Mouse (Mus musculus) brain, embryonic 14.5 days (tissue): ENCODE measurements around the gene Snx27. TPM values are rescaled to one million over a fixed set of nuclear protein-coding genes. Genes with fewer than 3 reads are reported as not detected.

Experiments used
- DNase-seq: peaks from one replicate; pipeline ENCODE4 v3.0.0-alpha.2; 2011; ENCODE audit warnings: low read depth
- CTCF ChIP-seq: fragments of 200-500 bp; IDR thresholded peaks from 2 replicates; pipeline ENCODE4 v1.5.1; 2012; ENCODE audit warnings: inconsistent platforms, mild to moderate bottlenecking, moderate library complexity, borderline replicate concordance; ENCODE audit not compliant: insufficient read depth, insufficient read length; ENCODE audit errors: extremely low read depth
- POLR2A ChIP-seq: fragments of 200-500 bp; IDR thresholded peaks from 2 replicates; pipeline ENCODE4 v1.6.1; 2012; ENCODE audit warnings: mild to moderate bottlenecking, inconsistent platforms, borderline replicate concordance; ENCODE audit not compliant: poor library complexity, insufficient read depth, insufficient read length, severe bottlenecking; ENCODE audit errors: extremely low read depth
- polyA plus RNA-seq: library from polyadenylated mRNA; depleted of rRNA; stranded (reverse); fragments of >200 nt; gene quantifications from 2 replicates; pipeline ENCODE4 v1.2.3, GENCODE M21; 2012; rRNA removed

The Snx27 gene
- polyA plus RNA-seq, 1 experiment: 45.1 TPM

- TF ChIP-seq CTCF: no peak
- no peak for TF ChIP-seq POLR2A
These were observed 108.8 kb downstream of the Snx27 start for GRCm38 (mm10) chr3:94473567-94474232.

GRCm38 (mm10) chr3:94473115-94473505 lies 109.4 kb downstream of the Snx27 start:
- no peak for DNase-seq

More at GRCm38 (mm10) chr3:94473567-94474232, 108.8 kb downstream of the Snx27 start:
- no peak for DNase-seq

GRCm38 (mm10) chr3:94472447-94473114 lies 109.9 kb downstream of the Snx27 start:
- TF ChIP-seq POLR2A (no peak), CTCF (no peak)

More at GRCm38 (mm10) chr3:94473115-94473505, 109.4 kb downstream of the Snx27 start:
- TF ChIP-seq POLR2A: no peak
- no peak for TF ChIP-seq CTCF

GRCm38 (mm10) chr3:94468931-94469330 lies 113.6 kb downstream of the Snx27 start:
- DNase-seq: no peak
- TF ChIP-seq CTCF (no peak), POLR2A (no peak)

More at GRCm38 (mm10) chr3:94472447-94473114, 109.9 kb downstream of the Snx27 start:
- DNase-seq: peak; percentile 84

GRCm38 (mm10) chr3:94465632-94466430 lies 116.7 kb downstream of the Snx27 start:
- TF ChIP-seq CTCF (no peak), POLR2A (no peak)
- peak; percentile 94 for DNase-seq

- no peak for TF ChIP-seq CTCF
- no peak for TF ChIP-seq POLR2A
- peak; percentile 94 for DNase-seq
These were observed 118.5 kb downstream of the Snx27 start for GRCm38 (mm10) chr3:94463926-94464578.

- no peak for DNase-seq
- TF ChIP-seq POLR2A (no peak), CTCF (no peak)
These were observed 122.7 kb downstream of the Snx27 start for GRCm38 (mm10) chr3:94459834-94460233.

GRCm38 (mm10) chr3:94457055-94457454 lies 125.5 kb downstream of the Snx27 start:
- TF ChIP-seq POLR2A (no peak), CTCF (no peak)
- DNase-seq: no peak

- DNase-seq: peak; percentile 97
- TF ChIP-seq CTCF: peak; percentile 88
- no peak for TF ChIP-seq POLR2A
These were observed 126.0 kb downstream of the Snx27 start for GRCm38 (mm10) chr3:94456529-94457000.

GRCm38 (mm10) chr3:94449377-94449776 lies 133.1 kb downstream of the Snx27 start:
- no peak for DNase-seq
- TF ChIP-seq CTCF (no peak), POLR2A (no peak)

Other genes with a start within 250 kb of the Snx27 start
- 0.26 and 1.4 TPM in 2 replicates for gene Them5, start 240.6 kb downstream of the Snx27 start, polyA plus RNA-seq
- 1.0 and 1.3 TPM in 2 replicates for gene C2cd4d, start 220.3 kb downstream of the Snx27 start, polyA plus RNA-seq
- 0.97 and 1.5 TPM in 2 replicates for gene Rorc, start 209.9 kb downstream of the Snx27 start, polyA plus RNA-seq
- 0.55 and 0.70 TPM in 2 replicates for gene Lingo4, start 184.2 kb downstream of the Snx27 start, polyA plus RNA-seq
- gene Tdrkh, start 169.4 kb downstream of the Snx27 start, polyA plus RNA-seq: 15.2 and 24.2 TPM in 2 replicates
- 48.8 and 51.9 TPM in 2 replicates for gene Mrpl9, start 139.4 kb downstream of the Snx27 start, polyA plus RNA-seq
- gene Oaz3, start 138.8 kb downstream of the Snx27 start, polyA plus RNA-seq: 0.16 and 0.57 TPM in 2 replicates
- gene Celf3, start 104.4 kb downstream of the Snx27 start, polyA plus RNA-seq: 696 and 882 TPM in 2 replicates
- gene Riiad1, start 102.4 kb downstream of the Snx27 start, polyA plus RNA-seq: 5.7 and 5.8 TPM in 2 replicates
- not detected in 2 replicates for gene Gm10972, start 60.4 kb upstream of the Snx27 start, polyA plus RNA-seq
- 4.5 and 4.7 TPM in 2 replicates for gene Tuft1, start 76.2 kb upstream of the Snx27 start, polyA plus RNA-seq
- 0.52 and 0.57 TPM in 2 replicates for gene Selenbp2, start 110.8 kb upstream of the Snx27 start, polyA plus RNA-seq
- gene Cgn, start 203.8 kb upstream of the Snx27 start, polyA plus RNA-seq: 4.2 and 7.0 TPM in 2 replicates